Mouse (Mus musculus) CH12.LX (cell line): ENCODE measurements around the gene Strip1. TPM values are rescaled to one million over a fixed set of nuclear protein-coding genes. Genes with fewer than 3 reads are reported as not detected.

Source experiments
- DNase-seq: peaks from one replicate; pipeline ENCODE4 v3.0.0-alpha.2; 2013; ENCODE audit errors: extremely low read depth
- H3K27ac ChIP-seq: 2 replicates; pipeline ENCODE4 v1.5.1; 2012; ENCODE audit warnings: low read depth, mild to moderate bottlenecking, control low read depth, moderate library complexity; ENCODE audit not compliant: insufficient read depth
- H3K27me3 ChIP-seq: replicated peaks from 2 replicates; pipeline ENCODE3; 2012; ENCODE audit warnings: inconsistent platforms
- H3K36me3 ChIP-seq, 2 experiments: replicated peaks in 1 of 2; 2 replicates each; pipeline versions ENCODE3 to v1.6.1; 2012; ENCODE audit warnings: inconsistent platforms in 1 of 2, low read length in 1 of 2, mild to moderate bottlenecking in 1 of 2, mixed read lengths in 1 of 2, moderate library complexity in 1 of 2; ENCODE audit not compliant: control insufficient read depth in 1 of 2, insufficient read depth in 1 of 2
- H3K4me1 ChIP-seq, 2 experiments: 2 replicates each; pipeline ENCODE4 v1.6.1; 2012; ENCODE audit warnings: inconsistent platforms in 1 of 2, moderate library complexity in 1 of 2; ENCODE audit not compliant: insufficient read depth in 2 of 2, control insufficient read depth in 1 of 2
- H3K4me2 ChIP-seq: 2 replicates; pipeline ENCODE4 v1.6.1; 2012; ENCODE audit warnings: low read depth, mild to moderate bottlenecking, control low read depth; ENCODE audit not compliant: poor library complexity, insufficient read depth, severe bottlenecking
- H3K4me3 ChIP-seq, 3 experiments: fragments of 150-350 bp in 1 of 3; sonication (generic) in 1 of 3; replicated peaks in 1 of 3; 2 replicates each; pipeline versions ENCODE3 to v1.5.1; 2011 to 2012; ENCODE audit warnings: low read depth in 2 of 3, low read length in 2 of 3, mild to moderate bottlenecking in 2 of 3, moderate library complexity in 2 of 3, control low read depth in 1 of 3, improper control_type of control experiment in 1 of 3, inconsistent platforms in 1 of 3, mixed read lengths in 1 of 3; ENCODE audit not compliant: poor library complexity in 1 of 3
- H3K79me2 ChIP-seq: replicated peaks from 2 replicates; pipeline ENCODE4 v1.6.1; 2012; ENCODE audit warnings: mild to moderate bottlenecking, moderate library complexity; ENCODE audit not compliant: control insufficient read depth, poor library complexity, insufficient read depth, severe bottlenecking; ENCODE audit errors: extremely low read depth
- H3K9ac ChIP-seq: 2 replicates; pipeline ENCODE4 v1.6.1; 2012; ENCODE audit warnings: low read depth, mild to moderate bottlenecking, control low read depth, moderate library complexity; ENCODE audit not compliant: insufficient read depth
- H3K9me3 ChIP-seq: replicated peaks from 2 replicates; pipeline ENCODE3; 2012; ENCODE audit warnings: low read length, inconsistent platforms, mixed read lengths
- BHLHE40 ChIP-seq: IDR thresholded peaks from 2 replicates; pipeline ENCODE4 v1.6.1; 2011; ENCODE audit warnings: mild to moderate bottlenecking, low read depth, low read length, improper control_type of control experiment
- CHD1 ChIP-seq: IDR thresholded peaks from 2 replicates; pipeline ENCODE4 v1.6.1; 2012; ENCODE audit warnings: low read depth, low read length, improper control_type of control experiment, inconsistent platforms
- CHD2 ChIP-seq: IDR thresholded peaks from 2 replicates; pipeline ENCODE4 v1.6.1; 2011; ENCODE audit warnings: low read length, improper control_type of control experiment
- CTCF ChIP-seq, 2 experiments: IDR thresholded peaks in 1 of 2; conservative IDR thresholded peaks in 1 of 2; 2 replicates each; pipeline ENCODE4 v1.5.1; 2011 to 2012; ENCODE audit warnings: low read depth in 2 of 2, low read length in 2 of 2, improper control_type of control experiment in 1 of 2, inconsistent platforms in 1 of 2, mild to moderate bottlenecking in 1 of 2, moderate library complexity in 1 of 2
- E2F4 ChIP-seq: IDR thresholded peaks from 2 replicates; pipeline ENCODE4 v1.6.1; 2011; ENCODE audit warnings: low read depth, low read length, improper control_type of control experiment; ENCODE audit not compliant: insufficient replicate concordance
- ELF1 ChIP-seq: IDR thresholded peaks from 2 replicates; pipeline ENCODE4 v1.6.1; 2014; ENCODE audit warnings: low read depth, mild to moderate bottlenecking, inconsistent platforms, low read length, improper control_type of control experiment
- EP300 ChIP-seq: IDR thresholded peaks from 2 replicates; pipeline ENCODE4 v1.6.1; 2011; ENCODE audit warnings: low read length, improper control_type of control experiment
- ETS1 ChIP-seq: conservative IDR thresholded peaks from 2 replicates; pipeline ENCODE4 v1.6.1; 2012; ENCODE audit warnings: low read depth, mild to moderate bottlenecking, inconsistent platforms, low read length, improper control_type of control experiment, moderate library complexity
- GABPA ChIP-seq: IDR thresholded peaks from 2 replicates; pipeline ENCODE4 v1.6.1; 2012; ENCODE audit warnings: low read depth, low read length, improper control_type of control experiment, inconsistent platforms; ENCODE audit not compliant: insufficient replicate concordance
- HCFC1 ChIP-seq: IDR thresholded peaks from 2 replicates; pipeline ENCODE4 v1.6.1; 2012; ENCODE audit warnings: low read depth, mild to moderate bottlenecking, inconsistent platforms, low read length, improper control_type of control experiment
- JUN ChIP-seq: IDR thresholded peaks from 2 replicates; pipeline ENCODE4 v1.6.1; 2011; ENCODE audit warnings: low read depth, mild to moderate bottlenecking, low read length, improper control_type of control experiment, moderate library complexity; ENCODE audit not compliant: insufficient read depth
- MAZ ChIP-seq: IDR thresholded peaks from 2 replicates; pipeline ENCODE4 v1.6.1; 2012; ENCODE audit warnings: low read depth, mild to moderate bottlenecking, inconsistent platforms, low read length, improper control_type of control experiment, moderate library complexity
- MEF2A ChIP-seq: IDR thresholded peaks from 2 replicates; pipeline ENCODE4 v1.6.1; 2014; ENCODE audit warnings: low read depth, mild to moderate bottlenecking, inconsistent platforms, low read length, improper control_type of control experiment, borderline replicate concordance
- MXI1 ChIP-seq: IDR thresholded peaks from 2 replicates; pipeline ENCODE4 v1.6.1; 2011; ENCODE audit warnings: mild to moderate bottlenecking, low read depth, low read length, improper control_type of control experiment
- MYC ChIP-seq: IDR thresholded peaks from 2 replicates; pipeline ENCODE4 v1.6.1; 2011; ENCODE audit warnings: low read depth, mild to moderate bottlenecking, improper control_type of control experiment, low read length
- NELFE ChIP-seq: IDR thresholded peaks from 2 replicates; pipeline ENCODE4 v1.6.1; 2011; ENCODE audit warnings: low read depth, low read length, improper control_type of control experiment
- NRF1 ChIP-seq: IDR thresholded peaks from 2 replicates; pipeline ENCODE4 v1.6.1; 2014; ENCODE audit warnings: low read depth, mild to moderate bottlenecking, inconsistent platforms, low read length, improper control_type of control experiment, moderate library complexity
- PAX5 ChIP-seq: IDR thresholded peaks from 2 replicates; pipeline ENCODE4 v1.6.1; 2012; ENCODE audit warnings: low read length, inconsistent platforms, mixed read lengths
- POLR2A ChIP-seq: IDR thresholded peaks from 2 replicates; pipeline ENCODE4 v1.6.1; 2011; ENCODE audit warnings: low read depth, mild to moderate bottlenecking, improper control_type of control experiment, low read length
- POLR2AphosphoS2 ChIP-seq: IDR thresholded peaks from 2 replicates; pipeline ENCODE4 v1.6.1; 2011; ENCODE audit warnings: low read depth, low read length, improper control_type of control experiment
- SIN3A ChIP-seq: IDR thresholded peaks from 2 replicates; pipeline ENCODE4 v1.6.1; 2012; ENCODE audit warnings: low read length, improper control_type of control experiment, inconsistent platforms
- TBP ChIP-seq: conservative IDR thresholded peaks from 2 replicates; pipeline ENCODE4 v1.6.1; 2011; ENCODE audit warnings: low read depth, low read length, improper control_type of control experiment
- TCF12 ChIP-seq: IDR thresholded peaks from 2 replicates; pipeline ENCODE4 v1.6.1; 2014; ENCODE audit warnings: low read depth, mild to moderate bottlenecking, inconsistent platforms, low read length, improper control_type of control experiment
- UBTF ChIP-seq: IDR thresholded peaks from 2 replicates; pipeline ENCODE4 v1.6.1; 2012; ENCODE audit warnings: low read depth, mild to moderate bottlenecking, inconsistent platforms, low read length, improper control_type of control experiment, moderate library complexity
- USF2 ChIP-seq: conservative IDR thresholded peaks from 2 replicates; pipeline ENCODE4 v1.6.1; 2011; ENCODE audit warnings: low read depth, low read length, improper control_type of control experiment
- ZMIZ1 ChIP-seq: IDR thresholded peaks from 2 replicates; pipeline ENCODE4 v1.6.1; 2012; ENCODE audit warnings: low read depth, mild to moderate bottlenecking, inconsistent platforms, low read length, improper control_type of control experiment
- ZNF384 ChIP-seq: IDR thresholded peaks from 2 replicates; pipeline ENCODE4 v1.6.1; 2012; ENCODE audit warnings: low read depth, low read length, improper control_type of control experiment, inconsistent platforms
- dilution Hi-C: fragments of 300-500 bp; cut with MboI; formaldehyde crosslinking; loops from 2 replicates; pipeline ENCODE4 v1.14.3; 2020; ENCODE audit warnings: low sequenced_read_pairs; ENCODE audit not compliant: extremely low pct_unique_long_range_greater_than_20kb, extremely low pct_ligation_motif_present
- in situ Hi-C: fragments of 300-500 bp; cut with MboI; formaldehyde crosslinking; loops from 3 replicates; pipeline ENCODE4 v1.14.3; 2019; ENCODE audit warnings: low sequenced_read_pairs, low pct_ligation_motif_present, low pct_unique_long_range_greater_than_20kb, mixed read lengths
- polyA plus RNA-seq: library from polyadenylated mRNA; unstranded; fragments of >175 nt; gene quantifications from 2 replicates; pipeline ENCODE4 v1.2.1, GENCODE M21; 2012; ENCODE audit warnings: low read depth; ENCODE audit not compliant: insufficient read length
- total RNA-seq, 2 experiments: library from RNA; depleted of rRNA; stranded (reverse); fragments of 300-350 nt in 1 of 2; fragments of >200 nt in 1 of 2; gene quantifications; 2 replicates each; pipeline ENCODE4 v1.2.3; 2012 to 2014

Gene Strip1
- total and polyA plus RNA-seq, 3 experiments, result 18.4 to 28.2 (median 27.0) TPM

- no peak for DNase-seq
- Histone ChIP-seq H3K27ac (no peak overlapping the region), H3K36me3 (no peaks in the 10 kb centered on the region), H3K79me2 (no peaks in the 10 kb centered on the region), H3K4me1 (peaks cover 21 to 34% of the 10 kb centered on the region in 2 experiments), H3K27me3 (no peaks in the 10 kb centered on the region), H3K4me3 (no peak overlapping the region), H3K9me3 (no peaks in the 10 kb centered on the region), H3K9ac (no peak overlapping the region), H3K4me2 (no peak overlapping the region)
- in situ Hi-C loops, result loop anchor here (10.0 kb wide), 1 partner anchor 299 kb away; no protein-coding TSS in a partner anchor
- no peak for TF ChIP-seq CHD2
- TF ChIP-seq PAX5, result no peak
- TF ChIP-seq ZMIZ1, result no peak
- no peak for TF ChIP-seq MEF2A
- no peak for TF ChIP-seq MXI1
- TF ChIP-seq USF2, result no peak
- TF ChIP-seq NRF1, result no peak
- no peak for TF ChIP-seq GABPA
- TF ChIP-seq POLR2A, result no peak
- no peak for TF ChIP-seq ZNF384
- no peak for TF ChIP-seq ELF1
- no peak for TF ChIP-seq E2F4
- no peak for TF ChIP-seq POLR2AphosphoS2
- no peak for TF ChIP-seq ETS1
- no peak for TF ChIP-seq BHLHE40
- TF ChIP-seq UBTF, result no peak
- TF ChIP-seq SIN3A, result no peak
- TF ChIP-seq HCFC1, result no peak
- no peak for TF ChIP-seq MAZ
- dilution Hi-C loops, result no loop called here
Measured at GRCm38 (mm10) chr3:107565331-107565730, 66.2 kb downstream of the Strip1 start.

- in situ Hi-C loops, result loop anchor here (10.0 kb wide), 1 partner anchor 301 kb away; no protein-coding TSS in a partner anchor
- no peak for DNase-seq
- dilution Hi-C loops, result no loop called here
- no peaks in the 10 kb centered on the region for H3K9me3 ChIP-seq
- no peak overlapping the region for H3K4me3 ChIP-seq
- H3K36me3 ChIP-seq, result no peaks in the 10 kb centered on the region
- no peak overlapping the region for H3K4me2 ChIP-seq
- peaks cover 18 to 22% of the 10 kb centered on the region in 2 experiments for H3K4me1 ChIP-seq
- TF ChIP-seq POLR2A (no peak), SIN3A (no peak), PAX5 (no peak), NELFE (no peak), POLR2AphosphoS2 (no peak), CTCF (conservative IDR thresholded peaks at IDR 0.05 in 1 of 2, IDR thresholded peaks at IDR 0.05 in 1 of 2; ENCODE audit: low read depth in 2 of 2, low read length in 2 of 2) (no peak), UBTF (no peak), E2F4 (no peak), JUN (no peak), ELF1 (no peak), CHD1 (no peak), TCF12 (no peak), MYC (no peak), CHD2 (no peak), TBP (no peak), ZNF384 (no peak), EP300 (no peak)
- TF ChIP-seq, all 38 proteins: peak for 0
- Histone ChIP-seq H3K79me2 (no peaks in the 10 kb centered on the region), H3K27ac (no peak overlapping the region), H3K27me3 (no peaks in the 10 kb centered on the region), H3K9ac (no peak overlapping the region)
Measured at GRCm38 (mm10) chr3:107563880-107564279, 67.6 kb downstream of the Strip1 start.
